Comparison of ENCODE assay signal across 9 mouse cellular contexts in genomic region chr2:22588673-22589381, GRCm38 (mm10). TPM values are rescaled to one million over a fixed set of nuclear protein-coding genes. Genes with fewer than 3 reads are reported as not detected.
DNase-seq lines count a peak whose midpoint lies in the region; ATAC-seq and TF ChIP-seq lines count a peak whose summit lies in the region.
"Not testable (repeated sequence)": the region's sequence is repeated elsewhere in the genome, so short reads cannot be mapped to it uniquely, and the experiment has no call there.
"Had no signal": no experiment of that assay in that cellular context is flagged by ENCODE, and none has a peak within 500 bp of the region (broad histone marks: within the 10 kb centered on the region; RNA-seq: fewer than 3 reads in every experiment).

No protein-coding gene starts in this region.

- not testable (repeated sequence) for TF ChIP-seq POLR2A in limb, embryonic 14.5 days (IDR thresholded peaks at IDR 0.05; ENCODE audit: borderline replicate concordance, extremely low read depth, insufficient read depth, insufficient read length)

- 57% methylated on average over 12 of the region's 12 CpGs for WGBS in heart, embryonic 13.5 days
- WGBS in limb, embryonic 14.5 days, result 66% methylated on average over 12 of the region's 12 CpGs
- WGBS in neural tube, embryonic 13.5 days, result 71% methylated on average over 12 of the region's 12 CpGs

- CTCF ChIA-PET in Patski (lab: Charles Lee), result not testable (repeated sequence)

- not testable (repeated sequence) for H3K4me3 ChIP-seq in heart, embryonic 13.5 days; limb, embryonic 14.5 days (replicated peaks; ENCODE audit: low read length); neural tube, embryonic 13.5 days

- H3K27me3 ChIP-seq in Patski; heart, embryonic 13.5 days (replicated peaks); limb, embryonic 14.5 days (ENCODE audit: control insufficient read depth, insufficient read depth, low read length); neural tube, embryonic 13.5 days: not testable (repeated sequence)

- not testable (repeated sequence) for H3K9ac ChIP-seq in heart, embryonic 13.5 days; limb, embryonic 14.5 days (ENCODE audit: low read depth, low read length, severe bottlenecking); neural tube, embryonic 13.5 days

- not testable (repeated sequence) for H3K4me1 ChIP-seq in heart, embryonic 13.5 days; limb, embryonic 14.5 days (ENCODE audit: control insufficient read depth, insufficient read depth, low read length); neural tube, embryonic 13.5 days (replicated peaks)

- ATAC-seq in Patski, result peak; percentile 80
- peak; percentile 64 for ATAC-seq in erythroid progenitor cell, adult 5-6 weeks (replicated peaks; ENCODE audit: low FRiP score, poor library complexity, severe bottlenecking)
- peak; percentile 88 for ATAC-seq in heart, embryonic 13.5 days (ENCODE audit: extremely low read depth, insufficient number of reproducible peaks, low FRiP score, low TSS enrichment)
- peak; percentile 57 for ATAC-seq in inflammation-experienced regulatory T-cells, adult 6 months
- ATAC-seq in limb, embryonic 14.5 days (ENCODE audit: low FRiP score, low read depth), result peak; percentile 90
- peak; percentile 45 for ATAC-seq in megakaryocyte, adult 5-6 weeks (ENCODE audit: poor library complexity, severe bottlenecking)
- ATAC-seq in neural tube, embryonic 13.5 days (ENCODE audit: low read depth), result peak; percentile 97

- H3K36me3 ChIP-seq in heart, embryonic 13.5 days; limb, embryonic 14.5 days (ENCODE audit: control insufficient read depth, insufficient read depth, low read length); neural tube, embryonic 13.5 days: not testable (repeated sequence)

- POLR2A ChIA-PET in Patski (lab: Charles Lee), result not testable (repeated sequence)

- H3K9me3 ChIP-seq in heart, embryonic 13.5 days; limb, embryonic 14.5 days (ENCODE audit: control insufficient read depth, low read length); neural tube, embryonic 13.5 days: not testable (repeated sequence)

- not testable (repeated sequence) for TF ChIP-seq CTCF in Patski (IDR thresholded peaks at IDR 0.05)

- not testable (repeated sequence) for H3K4me2 ChIP-seq in heart, embryonic 13.5 days; limb, embryonic 14.5 days (replicated peaks; ENCODE audit: low read depth, low read length, severe bottlenecking); neural tube, embryonic 13.5 days

- H3K27ac ChIP-seq in heart, embryonic 13.5 days (replicated peaks); limb, embryonic 14.5 days (replicated peaks; ENCODE audit: low read depth, low read length); neural tube, embryonic 13.5 days (replicated peaks): not testable (repeated sequence)

- in situ Hi-C loops in Patski (cut with MboI; ENCODE audit: low pct_unique_long_range_greater_than_20kb), result not testable (repeated sequence)

- DNase-seq in 3134 (ENCODE audit: extremely low read depth, insufficient read length, low spot score), result peak; percentile 94
- DNase-seq in Patski (ENCODE audit: low read depth, low spot score); limb, embryonic 14.5 days (ENCODE audit: low spot score): not testable (repeated sequence)

RNA-seq across cellular contexts. Expression of gene Gad2, which starts 33.2 kb away (rescaled TPM):
- polyA plus RNA-seq in Patski (2021), result not detected
- not detected in 2 replicates for total RNA-seq in erythroid progenitor cell, adult 5-6 weeks (2015; ENCODE audit: low replicate concordance)
- 0.51 TPM in 1 of 2 replicates, not detected in the other for total RNA-seq in erythroid progenitor cell, adult 5-6 weeks (2017; ENCODE audit: low replicate concordance)
- 0.11 and 0.45 TPM in 2 replicates for polyA plus RNA-seq in heart, embryonic 13.5 days (2015; fragmentation: Nextera tagmentation; extraction: Ambion mirVana)
- polyA plus RNA-seq in inflammation-experienced regulatory T-cells, adult 6 months (2017; shearing (Covaris generic)), result under 1 TPM in 1 of 3 experiments, not detected in 2; 0.08 TPM
- polyA plus RNA-seq in limb, embryonic 14.5 days (2012; rRNA removed), result 0.13 and 0.38 TPM in 2 replicates
- 0.08 and 0.10 TPM in 2 replicates for polyA plus RNA-seq in limb, embryonic 14.5 days (2014; fragmentation: Nextera tagmentation; extraction: Ambion mirVana)
- total RNA-seq in megakaryocyte, adult 5-6 weeks (2015), result not detected in 2 replicates
- total RNA-seq in megakaryocyte, adult 5-6 weeks (2017), result not detected in 2 replicates
- 40.2 and 42.7 TPM in 2 replicates for polyA plus RNA-seq in neural tube, embryonic 13.5 days (2015; fragmentation: Nextera tagmentation; extraction: Ambion mirVana)
- total RNA-seq: gastrocnemius, adult 2 months had no signal

Comparison
In these comparisons a context has a peak if more than half of its experiments do, and no peak if none do; other contexts are left out.
1. ATAC-seq: peak in every context shown above with its lines; median percentile 97 in neural tube, embryonic 13.5 days; 90 in limb, embryonic 14.5 days; 88 in heart, embryonic 13.5 days; 80 in Patski; 64 in erythroid progenitor cell, adult 5-6 weeks; 57 in inflammation-experienced regulatory T-cells, adult 6 months; 45 in megakaryocyte, adult 5-6 weeks.
2. RNA of gene Gad2, which starts 33.2 kb away (polyA plus RNA-seq): 40.2 to 42.7 TPM in neural tube, embryonic 13.5 days; 0.11 to 0.45 TPM in heart, embryonic 13.5 days, 0.08 to 0.38 TPM in limb, embryonic 14.5 days, not detected in Patski (single experiment) and 0.08 TPM in inflammation-experienced regulatory T-cells, adult 6 months; every median in the first group is over 10 times any median in the second.